Mouse (Mus musculus) liver, embryonic 12.5 days (tissue): ENCODE results near the gene Ccr2. TPM values are rescaled to one million over a fixed set of nuclear protein-coding genes. Genes with fewer than 3 reads are reported as not detected.

Experiments
- ATAC-seq: fragments of 200-750 bp; cut with Nextera tagmentation; 2 replicates; pipeline ENCODE4 v1.8.0; 2017; ENCODE audit warnings: moderate number of reproducible peaks, mild to moderate bottlenecking, moderate library complexity
- H3K27ac ChIP-seq: fragments of 300-500 bp; sonication (generic); 2 replicates; pipeline ENCODE4 v1.5.1; 2016; ENCODE audit warnings: mild to moderate bottlenecking
- H3K27me3 ChIP-seq: fragments of 300-500 bp; sonication (generic); replicated peaks from 2 replicates; pipeline ENCODE4 v1.6.1; 2016; ENCODE audit warnings: mild to moderate bottlenecking, moderate library complexity
- H3K36me3 ChIP-seq: fragments of 300-500 bp; sonication (generic); 2 replicates; pipeline ENCODE4 v1.6.1; 2016; ENCODE audit warnings: mild to moderate bottlenecking, moderate library complexity
- H3K4me1 ChIP-seq: fragments of 300-500 bp; sonication (generic); 2 replicates; pipeline ENCODE4 v1.6.1; 2016
- H3K4me2 ChIP-seq: fragments of 300-500 bp; sonication (generic); 2 replicates; pipeline ENCODE4 v1.6.1; 2016; ENCODE audit warnings: mild to moderate bottlenecking, moderate library complexity
- H3K4me3 ChIP-seq: fragments of 300-500 bp; sonication (generic); 2 replicates; pipeline ENCODE4 v1.5.1; 2016; ENCODE audit warnings: mild to moderate bottlenecking, moderate library complexity
- H3K9ac ChIP-seq: fragments of 300-500 bp; sonication (generic); 2 replicates; pipeline ENCODE4 v1.6.1; 2016; ENCODE audit warnings: mild to moderate bottlenecking, moderate library complexity
- H3K9me3 ChIP-seq: fragments of 300-500 bp; sonication (generic); replicated peaks from 2 replicates; pipeline ENCODE4 v1.6.1; 2016; ENCODE audit warnings: mild to moderate bottlenecking, moderate library complexity
- WGBS: fragments of 180-500 bp; shearing (Covaris S2); methylation state at CpG from one replicate; pipeline ENCODE4 v1.1.7; 2016; ENCODE audit not compliant: insufficient replicate concordance; 5-methylcytosine and 5-hydroxymethylcytosine counted together
- polyA plus RNA-seq: library from polyadenylated mRNA; unstranded; fragments of >200 nt; fragmentation: Nextera tagmentation; extraction: Ambion mirVana; gene quantifications from 2 replicates; pipeline ENCODE4 v1.2.1, GENCODE M21; 2016

Ccr2 gene
- polyA plus RNA-seq, 1 experiment from 2014 or later, result 1.9 TPM

DNA sequence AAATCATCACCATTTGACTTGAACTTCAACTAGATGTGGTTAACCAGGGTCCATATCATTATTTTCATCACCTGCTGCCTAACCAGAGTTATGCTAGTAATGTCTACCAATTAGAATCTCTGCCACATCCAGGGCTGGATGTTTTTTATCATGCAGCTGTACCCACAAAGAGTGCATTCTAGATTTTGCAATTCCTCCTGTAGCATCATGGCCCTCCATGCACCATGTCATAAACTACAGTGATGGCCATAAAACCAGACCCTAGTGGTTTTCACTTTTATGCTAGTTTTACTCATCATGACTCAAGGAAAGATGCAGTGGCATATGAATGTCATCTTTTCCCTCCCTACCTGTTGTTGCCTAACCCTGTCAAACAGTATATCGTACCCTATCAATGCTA lies 2.6 kb upstream of the Ccr2 start:
- Histone ChIP-seq H3K9me3 (no peaks in the 10 kb centered on the region), H3K36me3 (no peaks in the 10 kb centered on the region), H3K4me3 (no peak overlapping the region), H3K27ac (no peak overlapping the region), H3K27me3 (no peaks in the 10 kb centered on the region), H3K9ac (no peak overlapping the region), H3K4me2 (no peak overlapping the region), H3K4me1 (peaks cover 15% of the 10 kb centered on the region)
- no peak for ATAC-seq
- WGBS, result 69% methylated on average over 1 of the region's 1 CpGs

DNA sequence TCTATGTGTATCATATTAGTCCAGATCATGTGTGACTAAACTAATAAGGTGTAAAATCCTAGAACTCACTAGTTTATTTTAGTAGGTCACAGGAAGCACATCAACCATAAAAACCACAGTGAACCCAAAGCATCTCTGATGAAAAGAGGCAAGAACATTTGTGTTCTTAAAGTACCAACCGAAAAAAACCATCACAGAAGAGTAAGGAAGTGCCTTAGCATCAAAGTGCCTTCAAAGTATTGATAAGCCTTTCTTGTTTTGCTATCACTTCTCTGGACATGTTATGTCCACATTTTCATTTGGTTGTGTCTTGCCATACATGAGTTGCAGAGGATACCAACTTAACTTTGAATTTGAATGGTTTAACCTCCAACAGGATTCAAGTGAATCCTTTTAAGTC lies 1.4 kb upstream of the Ccr2 start:
- H3K4me3 ChIP-seq, result no peak overlapping the region
- no peaks in the 10 kb centered on the region for H3K36me3 ChIP-seq
- H3K4me2 ChIP-seq, result no peak overlapping the region
- H3K27ac ChIP-seq, result no peak overlapping the region
- no peak overlapping the region for H3K9ac ChIP-seq
- WGBS, result 48% methylated on average over 1 of the region's 1 CpGs
- H3K9me3 ChIP-seq, result no peaks in the 10 kb centered on the region
- H3K27me3 ChIP-seq, result no peaks in the 10 kb centered on the region
- peaks cover 15% of the 10 kb centered on the region for H3K4me1 ChIP-seq
- ATAC-seq, result no peak

DNA sequence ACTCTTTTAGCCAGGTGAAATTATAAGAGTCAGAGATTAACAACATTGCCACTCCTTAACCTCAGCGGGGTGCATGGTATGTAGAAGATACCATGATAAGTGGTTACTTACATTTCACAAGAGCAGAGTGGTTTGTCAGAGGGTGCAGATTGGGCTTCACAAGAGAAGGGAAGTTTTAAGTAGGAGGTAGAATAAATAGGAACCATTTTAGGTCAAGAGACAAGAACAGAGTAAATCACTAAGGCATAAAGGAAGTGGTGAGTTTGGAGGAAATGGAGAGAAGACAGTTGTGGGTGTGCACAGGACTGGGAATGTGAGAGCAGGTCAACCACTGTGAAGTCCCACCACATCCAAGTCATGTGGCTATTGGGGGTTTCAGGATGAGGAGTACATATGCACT lies 1.4 kb downstream of the Ccr2 start:
- WGBS, result 19% methylated on average over 1 of the region's 1 CpGs
- Histone ChIP-seq H3K4me2 (no peak overlapping the region), H3K27ac (no peak overlapping the region), H3K9ac (no peak overlapping the region), H3K36me3 (no peaks in the 10 kb centered on the region), H3K4me1 (peaks cover 21% of the 10 kb centered on the region), H3K27me3 (no peaks in the 10 kb centered on the region), H3K4me3 (no peak overlapping the region), H3K9me3 (no peaks in the 10 kb centered on the region)
- 0 out of 2 replicates have a peak, but pooled peaks have one; percentile 42 for ATAC-seq

DNA sequence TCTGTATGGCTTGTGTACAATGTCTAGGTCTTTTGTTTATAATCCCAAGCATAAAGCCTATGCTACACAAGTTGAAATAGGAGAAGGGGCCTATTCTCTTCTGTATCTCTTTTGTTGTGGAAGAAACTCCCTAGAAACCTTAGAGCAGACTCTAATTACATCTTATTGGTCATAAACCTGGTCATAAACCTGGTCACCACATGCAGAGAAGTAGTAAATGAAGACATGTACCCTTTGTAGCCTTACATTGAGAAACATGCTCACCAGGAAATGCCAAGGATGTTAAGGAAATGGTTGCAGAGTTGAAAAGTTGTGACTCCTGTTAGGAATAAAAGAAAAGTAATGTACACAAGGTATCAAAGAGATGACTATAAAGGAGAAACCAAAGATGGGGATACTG lies 3.4 kb downstream of the Ccr2 start:
- Histone ChIP-seq H3K27ac (no peak overlapping the region), H3K4me3 (no peak overlapping the region), H3K9me3 (no peaks in the 10 kb centered on the region), H3K27me3 (no peaks in the 10 kb centered on the region), H3K4me2 (no peak overlapping the region), H3K9ac (no peak overlapping the region), H3K4me1 (peaks cover 39% of the 10 kb centered on the region), H3K36me3 (no peaks in the 10 kb centered on the region)
- ATAC-seq, result no peak

DNA sequence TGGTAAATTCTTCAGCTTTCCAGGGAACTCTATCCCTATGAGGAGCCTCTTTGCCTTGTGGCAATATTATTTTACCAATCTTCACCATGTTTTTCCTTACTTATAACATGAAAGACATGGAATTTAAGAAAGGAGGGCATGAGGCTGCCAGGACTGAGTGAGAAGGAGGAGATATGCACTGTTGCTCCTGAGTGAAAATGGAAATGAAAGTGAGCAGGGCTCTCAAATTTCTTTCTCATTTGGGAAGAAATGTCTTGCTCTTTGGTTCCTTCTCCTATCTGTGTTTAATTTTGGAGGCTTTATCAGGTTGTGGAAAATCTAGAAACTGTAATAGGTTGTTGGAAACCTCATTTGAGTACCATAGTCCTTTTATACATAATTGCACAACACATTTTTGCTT lies 5.5 kb downstream of the Ccr2 start:
- H3K9me3 ChIP-seq, result no peaks in the 10 kb centered on the region
- H3K4me1 ChIP-seq, result peaks cover 47% of the 10 kb centered on the region
- H3K9ac ChIP-seq, result no peak overlapping the region
- H3K4me3 ChIP-seq, result no peak overlapping the region
- no peaks in the 10 kb centered on the region for H3K36me3 ChIP-seq
- H3K27ac ChIP-seq, result no peak overlapping the region
- ATAC-seq, result no peak
- H3K4me2 ChIP-seq, result no peak overlapping the region
- H3K27me3 ChIP-seq, result no peaks in the 10 kb centered on the region

DNA sequence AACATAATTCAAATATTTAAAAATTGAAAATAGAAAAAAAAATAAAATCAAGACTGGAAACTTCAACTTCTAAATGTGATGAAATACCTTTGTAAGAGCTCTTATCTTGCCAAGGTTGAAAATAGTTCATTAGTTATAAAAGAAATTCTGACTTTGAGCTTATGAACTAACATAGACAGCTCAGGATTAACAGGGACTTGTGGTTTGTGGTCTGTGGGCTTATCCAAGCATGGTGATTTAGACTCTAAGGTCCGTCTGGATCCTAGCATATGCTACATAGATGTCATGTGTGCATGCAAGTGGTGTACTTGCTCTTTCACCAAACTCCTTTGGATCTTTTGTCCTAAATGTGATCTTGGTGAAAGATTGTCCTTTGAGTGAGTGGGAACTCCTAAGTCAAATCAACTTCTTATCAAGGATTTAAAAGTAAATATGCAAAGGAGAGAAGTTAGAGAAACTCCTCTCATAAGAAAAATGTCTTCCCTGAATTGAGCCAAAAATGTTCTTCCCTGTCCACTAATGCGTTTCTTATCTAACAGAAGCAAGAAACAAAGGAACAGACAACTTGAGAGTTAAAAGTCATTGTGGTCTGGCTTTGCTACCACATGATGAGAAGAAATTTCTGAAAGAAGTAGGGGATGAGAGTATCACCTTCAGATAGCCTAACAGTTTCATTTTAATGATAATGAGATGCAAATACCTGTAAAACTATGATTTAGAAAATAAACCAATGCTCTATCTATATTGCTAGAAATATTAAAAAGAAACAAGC lies 6.8 kb downstream of the Ccr2 start:
- Histone ChIP-seq H3K4me1 (peaks cover 49% of the 10 kb centered on the region), H3K9ac (no peak overlapping the region), H3K36me3 (no peaks in the 10 kb centered on the region), H3K27me3 (no peaks in the 10 kb centered on the region), H3K4me2 (no peak overlapping the region), H3K27ac (no peak overlapping the region), H3K9me3 (no peaks in the 10 kb centered on the region), H3K4me3 (no peak overlapping the region)
- WGBS, result 4% methylated on average over 2 of the region's 2 CpGs
- ATAC-seq, result no peak

DNA sequence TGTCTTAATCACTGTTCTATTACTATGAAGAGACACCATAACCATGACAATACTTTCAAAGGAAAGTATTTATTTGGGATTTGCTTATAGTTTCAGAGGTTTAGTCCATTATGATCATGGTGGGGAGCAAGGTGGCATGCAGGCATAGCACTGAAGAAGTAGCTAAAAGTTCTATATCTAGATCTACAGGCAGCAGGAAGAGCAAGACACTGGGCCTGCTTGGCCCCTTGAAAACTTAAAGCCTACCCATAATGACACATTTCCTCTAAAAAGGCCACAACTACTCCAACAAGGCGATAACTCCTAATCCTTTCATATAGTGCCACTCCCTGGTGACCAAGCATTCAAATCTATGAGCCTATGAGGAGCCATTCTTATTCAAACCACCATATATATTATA lies 10.2 kb downstream of the Ccr2 start:
- H3K9ac ChIP-seq, result no peak overlapping the region
- H3K9me3 ChIP-seq, result no peaks in the 10 kb centered on the region
- no peaks in the 10 kb centered on the region for H3K27me3 ChIP-seq
- no peak overlapping the region for H3K4me2 ChIP-seq
- no peak for ATAC-seq
- H3K27ac ChIP-seq, result peak overlapping the region; percentile 73
- peaks cover 52% of the 10 kb centered on the region for H3K4me1 ChIP-seq
- 43% methylated on average over 1 of the region's 1 CpGs for WGBS
- H3K4me3 ChIP-seq, result no peak overlapping the region
- no peaks in the 10 kb centered on the region for H3K36me3 ChIP-seq

DNA sequence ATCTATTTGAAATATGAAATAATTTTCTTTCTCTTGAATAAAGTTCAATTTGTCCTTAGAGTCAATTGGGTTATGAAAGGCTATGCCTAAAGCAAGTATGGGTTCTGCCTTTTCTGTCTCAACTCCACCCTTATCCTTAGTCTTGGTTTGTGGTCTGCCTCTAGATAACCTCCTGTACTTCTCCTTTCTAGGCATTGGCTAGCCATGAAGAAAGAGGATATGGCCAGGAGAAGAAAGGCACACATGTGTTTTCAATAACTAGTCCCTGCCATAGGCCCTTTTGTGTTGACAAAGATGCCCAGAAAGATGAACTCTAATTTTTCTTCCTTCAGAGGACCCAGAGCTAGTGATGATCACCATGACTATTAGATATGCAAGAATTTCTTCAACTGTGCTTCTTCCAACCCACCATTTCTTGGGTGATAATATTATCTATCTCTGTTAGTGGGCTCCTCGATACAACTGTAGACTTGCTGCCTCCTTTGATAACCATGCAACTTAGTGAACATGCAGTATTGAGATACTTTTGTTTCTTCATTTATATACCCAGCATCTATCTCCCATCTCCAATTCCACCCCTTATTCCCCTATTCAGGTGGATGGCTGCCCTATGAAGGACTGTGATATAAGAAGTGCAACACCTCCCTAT lies 11.0 kb downstream of the Ccr2 start:
- H3K36me3 ChIP-seq, result no peaks in the 10 kb centered on the region
- H3K27ac ChIP-seq, result peak overlapping the region; percentile 73
- H3K9ac ChIP-seq, result no peak overlapping the region
- H3K27me3 ChIP-seq, result no peaks in the 10 kb centered on the region
- peak overlapping the region; percentile 14; the same call in 1 of the 2 replicates for H3K4me2 ChIP-seq
- WGBS, result 27% methylated on average over 1 of the region's 1 CpGs
- H3K9me3 ChIP-seq, result no peaks in the 10 kb centered on the region
- H3K4me1 ChIP-seq, result peaks cover 48% of the 10 kb centered on the region
- peak; percentile 88 for ATAC-seq
- H3K4me3 ChIP-seq, result no peak overlapping the region

DNA sequence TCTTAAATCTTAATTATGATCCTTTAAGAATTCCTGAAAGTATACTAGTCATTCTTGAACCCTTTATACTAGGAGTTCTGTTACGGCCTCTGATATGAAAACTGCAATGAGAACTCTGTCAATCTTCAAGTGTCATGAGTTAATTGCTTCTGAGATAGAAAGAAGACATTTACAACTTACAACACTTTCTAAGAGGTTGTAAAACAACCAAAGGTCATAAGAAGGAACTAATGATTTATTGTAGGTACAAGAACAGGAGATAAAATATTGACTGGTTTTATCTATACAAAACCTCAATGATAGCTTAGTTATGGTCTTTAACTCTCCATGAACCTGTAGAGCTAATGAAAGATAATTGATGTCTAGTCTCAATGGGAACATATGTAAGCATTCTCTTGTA lies 12.0 kb downstream of the Ccr2 start:
- H3K36me3 ChIP-seq, result no peaks in the 10 kb centered on the region
- H3K9me3 ChIP-seq, result no peaks in the 10 kb centered on the region
- H3K27me3 ChIP-seq, result no peaks in the 10 kb centered on the region
- WGBS, result 81% methylated on average over 1 of the region's 1 CpGs
- no peak overlapping the region for H3K4me3 ChIP-seq
- H3K27ac ChIP-seq, result no peak overlapping the region
- no peak overlapping the region for H3K4me2 ChIP-seq
- H3K9ac ChIP-seq, result no peak overlapping the region
- ATAC-seq, result no peak
- H3K4me1 ChIP-seq, result peaks cover 40% of the 10 kb centered on the region

DNA sequence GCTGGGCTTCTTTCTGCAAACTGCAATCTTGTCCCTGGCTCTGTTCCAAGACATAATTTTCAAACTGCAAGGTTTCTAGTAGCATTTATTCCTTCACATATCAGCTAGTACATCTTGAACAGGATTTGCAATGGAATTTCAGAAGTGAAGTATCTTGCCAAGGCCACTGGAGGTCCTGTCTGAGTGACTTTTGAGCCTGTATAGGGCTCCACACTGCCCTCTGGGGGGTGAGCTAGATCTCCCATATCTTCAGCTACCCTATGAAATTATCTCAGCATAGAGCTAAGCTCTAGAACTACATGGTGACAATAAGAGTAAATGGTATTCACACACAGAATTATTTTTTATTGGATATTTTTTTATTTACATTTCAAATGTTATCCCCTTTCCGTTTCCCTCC lies 16.7 kb downstream of the Ccr2 start:
- peak; percentile 62; the same call in 1 of the 2 replicates for ATAC-seq
- H3K4me1 ChIP-seq, result peaks cover 7% of the 10 kb centered on the region
- no peak overlapping the region for H3K27ac ChIP-seq
- H3K4me3 ChIP-seq, result no peak overlapping the region
- no peak overlapping the region for H3K9ac ChIP-seq
- 81% methylated on average over 1 of the region's 1 CpGs for WGBS
- H3K36me3 ChIP-seq, result no peaks in the 10 kb centered on the region
- no peaks in the 10 kb centered on the region for H3K27me3 ChIP-seq
- no peaks in the 10 kb centered on the region for H3K9me3 ChIP-seq
- H3K4me2 ChIP-seq, result no peak overlapping the region

DNA sequence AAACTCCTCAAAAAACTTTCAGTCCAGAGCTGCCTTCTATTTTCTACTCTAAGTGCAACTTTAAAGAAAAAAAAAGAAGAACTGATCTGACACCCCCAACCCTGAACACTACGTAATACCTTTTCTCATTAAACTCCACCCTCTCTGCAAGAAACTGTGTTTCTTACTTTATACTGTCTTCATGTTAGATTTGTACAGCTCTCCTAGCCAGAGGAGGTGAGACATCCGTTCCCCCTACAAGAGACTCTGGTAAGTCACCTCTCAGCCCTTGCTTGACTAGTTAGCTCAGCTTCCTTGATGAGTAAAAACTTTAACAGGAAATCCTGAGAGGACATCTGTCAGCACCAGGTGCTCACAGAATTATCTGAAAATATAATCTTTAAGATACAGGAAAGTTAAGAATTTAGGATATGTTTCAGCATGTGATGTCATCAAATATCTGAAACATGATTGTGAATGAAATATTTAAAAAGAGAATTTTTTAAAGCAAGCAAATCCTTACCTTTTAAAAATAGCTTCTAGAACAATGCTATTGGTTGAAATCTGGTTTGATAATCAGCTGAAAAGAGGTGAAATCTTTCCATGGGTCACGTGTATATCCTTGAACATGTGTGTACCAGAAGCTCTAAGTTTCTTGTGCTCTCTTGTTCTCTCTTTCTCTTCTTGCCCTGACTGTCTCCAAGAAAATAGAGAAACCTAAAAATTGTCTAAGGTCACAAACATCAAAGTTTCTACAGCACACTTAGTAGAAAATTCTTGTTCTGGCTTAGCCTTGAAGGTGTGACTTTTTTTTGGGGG lies 19.8 kb downstream of the Ccr2 start, which contains the start of gene Ccr5:
Gene Ccr5 (plus strand): TSS at position 157 of the 798 bp plus-strand sequence.
- H3K27me3 ChIP-seq, result no peaks in the 10 kb centered on the region
- H3K9me3 ChIP-seq, result no peaks in the 10 kb centered on the region
- H3K4me2 ChIP-seq, result no peak within 1 kb of the TSS
- H3K4me1 ChIP-seq, result peaks cover 17% of the 10 kb centered on the region
- H3K4me3 ChIP-seq, result no peak within 1 kb of the TSS
- no peaks in the 10 kb centered on the region for H3K36me3 ChIP-seq
- no peak for ATAC-seq
- H3K9ac ChIP-seq, result no peak within 1 kb of the TSS
- no peak within 1 kb of the TSS for H3K27ac ChIP-seq
- WGBS, result 57% methylated on average over 3 of the region's 3 CpGs

DNA sequence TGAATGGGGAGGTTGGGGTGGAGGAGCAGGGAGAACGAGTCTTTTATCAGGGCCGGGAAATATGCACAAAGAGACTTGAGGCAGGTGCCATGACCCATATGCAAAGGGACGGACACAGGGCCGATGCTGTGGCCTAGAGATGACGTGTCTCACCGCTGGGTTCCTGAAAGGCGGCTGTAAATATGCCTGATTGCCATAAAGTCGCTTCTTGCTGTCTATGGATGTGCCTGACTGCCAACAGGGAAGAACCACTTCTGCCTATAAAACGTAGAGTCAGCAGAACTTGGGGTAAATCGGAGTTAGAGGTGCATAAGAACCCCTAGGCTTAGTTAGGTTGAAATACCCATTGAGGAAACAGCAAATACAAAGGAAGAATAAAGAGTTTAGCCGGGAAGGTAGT lies 23.8 kb downstream of the Ccr2 start:
- H3K27ac ChIP-seq, result peak overlapping the region; percentile 36; the same call in 1 of the 2 replicates
- ATAC-seq, result no peak
- 73% methylated on average over 11 of the region's 11 CpGs for WGBS

More for the DNA sequence above, 23.8 kb downstream of the Ccr2 start:
- Histone ChIP-seq H3K9ac (no peak overlapping the region), H3K4me2 (no peak overlapping the region), H3K27me3 (no peaks in the 10 kb centered on the region), H3K4me3 (no peak overlapping the region), H3K36me3 (no peaks in the 10 kb centered on the region), H3K4me1 (peaks cover 25% of the 10 kb centered on the region), H3K9me3 (no peaks in the 10 kb centered on the region)
